Mouse (Mus musculus) myocyte (in vitro differentiated cells): ENCODE results near the gene Kat8.

Source experiments
- E2F4 ChIP-seq: IDR thresholded peaks from one replicate; pipeline ENCODE4 v1.6.1; 2011; ENCODE audit warnings: mild to moderate bottlenecking, control low read depth, moderate library complexity; ENCODE audit not compliant: insufficient read depth
- MAX ChIP-seq: IDR thresholded peaks from one replicate; pipeline ENCODE4 v1.6.1; 2011; ENCODE audit warnings: low read depth, mild to moderate bottlenecking, control low read depth
- MYOD1 ChIP-seq, 3 experiments: IDR thresholded peaks; one replicate each; pipeline ENCODE4 v1.6.1; 2011; ENCODE audit warnings: control low read depth in 2 of 3, low read depth in 2 of 3, mild to moderate bottlenecking in 2 of 3, moderate library complexity in 1 of 3; ENCODE audit not compliant: insufficient read length in 2 of 3, control insufficient read depth in 1 of 3
- MYOG ChIP-seq, 3 experiments: IDR thresholded peaks; one replicate each; pipeline ENCODE4 v1.6.1; 2011; ENCODE audit warnings: control low read depth in 2 of 3, low read depth in 2 of 3, mild to moderate bottlenecking in 2 of 3; ENCODE audit not compliant: insufficient read length in 2 of 3, control insufficient read depth in 1 of 3, insufficient read depth in 1 of 3
- POLR2A ChIP-seq: IDR thresholded peaks from one replicate; pipeline ENCODE4 v1.6.1; 2011; ENCODE audit warnings: low read depth, mild to moderate bottlenecking, control low read depth, moderate library complexity; ENCODE audit not compliant: insufficient read length
- POLR2AphosphoS2 ChIP-seq: IDR thresholded peaks from one replicate; pipeline ENCODE4 v1.6.1; 2011; ENCODE audit warnings: low read depth, control low read depth; ENCODE audit not compliant: insufficient read length
- REST ChIP-seq: IDR thresholded peaks from one replicate; pipeline ENCODE4 v1.6.1; 2011; ENCODE audit warnings: mild to moderate bottlenecking, control low read depth, moderate library complexity; ENCODE audit not compliant: insufficient read depth, insufficient read length
- SRF ChIP-seq: IDR thresholded peaks from one replicate; pipeline ENCODE4 v1.6.1; 2011; ENCODE audit warnings: low read depth; ENCODE audit not compliant: control insufficient read depth, insufficient read length
- TCF12 ChIP-seq: IDR thresholded peaks from one replicate; pipeline ENCODE4 v1.6.1; 2011; ENCODE audit warnings: mild to moderate bottlenecking, control low read depth; ENCODE audit not compliant: poor library complexity, insufficient read depth, severe bottlenecking
- TCF3 ChIP-seq: IDR thresholded peaks from one replicate; pipeline ENCODE4 v1.6.1; 2011; ENCODE audit warnings: low read depth, control low read depth; ENCODE audit not compliant: insufficient read length
- USF1 ChIP-seq: IDR thresholded peaks from one replicate; pipeline ENCODE4 v1.6.1; 2011; ENCODE audit warnings: low read depth, mild to moderate bottlenecking, control low read depth, moderate library complexity

DNA sequence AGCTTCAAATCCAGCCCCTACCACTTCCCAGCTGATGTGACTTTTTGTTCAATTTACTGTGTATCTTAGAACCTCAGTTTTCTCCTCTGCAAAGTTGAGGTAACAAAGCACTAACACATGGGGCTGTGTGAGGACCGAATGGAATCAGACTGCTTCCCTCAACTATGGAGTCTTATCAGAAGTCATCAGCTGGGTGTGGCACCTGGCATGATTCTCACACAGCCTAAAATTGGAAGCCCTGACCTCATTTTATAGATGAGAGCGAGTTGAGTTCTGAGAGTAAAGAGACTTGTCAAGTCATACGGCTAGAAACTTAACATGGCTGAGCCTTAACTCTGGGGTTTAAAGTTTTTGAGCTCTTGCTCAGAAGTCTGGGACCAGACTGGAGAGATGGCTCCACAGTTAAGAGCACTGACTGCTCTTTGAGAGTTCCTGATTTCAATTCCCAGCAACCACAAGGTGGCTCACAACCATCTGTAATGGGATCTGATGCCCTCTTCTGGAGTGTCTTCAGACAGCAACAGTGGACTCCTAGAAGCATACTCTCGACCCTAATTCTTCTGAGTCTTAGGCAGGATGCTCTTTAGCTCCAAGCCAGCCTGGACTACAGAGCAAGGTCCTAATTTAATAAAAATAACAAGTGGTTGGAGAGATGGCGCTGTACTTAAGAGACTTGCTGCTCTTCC, 42.0 kb upstream of the Kat8 start:
- TF ChIP-seq E2F4 = no peak
- no peak for TF ChIP-seq POLR2A
- TF ChIP-seq USF1 = no peak
- TF ChIP-seq POLR2AphosphoS2 = no peak
- no peak for TF ChIP-seq TCF12
- no peak for TF ChIP-seq TCF3
- no peak for TF ChIP-seq SRF
- no peak for TF ChIP-seq MYOD1 (IDR thresholded peaks at IDR 0.05; ENCODE audit: control insufficient read depth in 1 of 3, insufficient read length in 2 of 3, low read depth in 2 of 3)
- no peak for TF ChIP-seq MAX
- TF ChIP-seq MYOG (IDR thresholded peaks at IDR 0.05; ENCODE audit: control insufficient read depth in 1 of 3, insufficient read depth in 1 of 3, insufficient read length in 2 of 3, low read depth in 2 of 3) = no peak
- no peak for TF ChIP-seq REST
